Mouse (Mus musculus): ENCODE measurements around the gene Kcne1. TPM values are rescaled to one million over a fixed set of nuclear protein-coding genes. Genes with fewer than 3 reads are reported as not detected.

Gene Kcne1
- total RNA-seq, 1 experiment = not detected

GRCm38 (mm10) chr16:92369260-92369659 is 10.0 kb upstream of the Kcne1 start:
- TF ChIP-seq ZNF384 (IDR thresholded peaks at IDR 0.05; ENCODE audit: low read depth, low read length) = no peak
- TF ChIP-seq ZC3H11A (IDR thresholded peaks at IDR 0.05; ENCODE audit: borderline replicate concordance, low read depth, low read length) = no peak
- no peak for TF ChIP-seq CHD2 (IDR thresholded peaks at IDR 0.05; ENCODE audit: low read depth, low read length)
- no peak for TF ChIP-seq HCFC1 (IDR thresholded peaks at IDR 0.05; ENCODE audit: borderline replicate concordance, insufficient read depth, low read length)
- TF ChIP-seq MAFK (IDR thresholded peaks at IDR 0.05; ENCODE audit: insufficient read depth, low read depth, low read length) = no peak
- Histone ChIP-seq H3K36me3 (ENCODE audit: control insufficient read depth, insufficient read depth, low read length, poor library complexity, severe bottlenecking) (no peaks in the 10 kb centered on the region), H3K4me3 (ENCODE audit: insufficient read depth in 1 of 2, low read depth in 1 of 2, low read length in 2 of 2, poor library complexity in 1 of 2, severe bottlenecking in 1 of 2) (no peak overlapping the region), H3K9ac (ENCODE audit: insufficient read depth, low read depth, low read length, poor library complexity, severe bottlenecking) (no peak overlapping the region), H3K4me1 (ENCODE audit: control insufficient read depth in 2 of 2, insufficient read depth in 2 of 2, low read length in 2 of 2, poor library complexity in 1 of 2) (peaks cover 6% of the 10 kb centered on the region in 2 experiments; a peak in 3 of 4 replicates), H3K27ac (ENCODE audit: insufficient read depth, low read depth, low read length, poor library complexity, severe bottlenecking) (no peak overlapping the region), H3K9me3 (ENCODE audit: control insufficient read depth, insufficient read depth, low read depth, low read length) (no peaks in the 10 kb centered on the region)
- peak; percentile 52 for DNase-seq (ENCODE audit: low read depth, low spot score)
- in situ Hi-C loops (cut with MboI; ENCODE audit: low sequenced_read_pairs in 2 of 2, unreplicated experiment in 2 of 2) = no loop called here

GRCm38 (mm10) chr16:92365477-92365876 is 6.2 kb upstream of the Kcne1 start:
- Histone ChIP-seq H3K9me3 (ENCODE audit: control insufficient read depth, insufficient read depth, low read depth, low read length) (no peaks in the 10 kb centered on the region), H3K9ac (ENCODE audit: insufficient read depth, low read depth, low read length, poor library complexity, severe bottlenecking) (no peak overlapping the region), H3K4me1 (ENCODE audit: control insufficient read depth in 2 of 2, insufficient read depth in 2 of 2, low read length in 2 of 2, poor library complexity in 1 of 2) (peaks cover 0 to 3% of the 10 kb centered on the region in 2 experiments; a peak in 1 of 4 replicates), H3K27ac (ENCODE audit: insufficient read depth, low read depth, low read length, poor library complexity, severe bottlenecking) (no peak overlapping the region), H3K36me3 (ENCODE audit: control insufficient read depth, insufficient read depth, low read length, poor library complexity, severe bottlenecking) (no peaks in the 10 kb centered on the region), H3K4me3 (ENCODE audit: insufficient read depth in 1 of 2, low read depth in 1 of 2, low read length in 2 of 2, poor library complexity in 1 of 2, severe bottlenecking in 1 of 2) (no peak overlapping the region)
- in situ Hi-C loops (cut with MboI; ENCODE audit: low sequenced_read_pairs in 2 of 2, unreplicated experiment in 2 of 2) = no loop called here
- DNase-seq (ENCODE audit: low read depth, low spot score) = no peak
- no peak for TF ChIP-seq MAFK (IDR thresholded peaks at IDR 0.05; ENCODE audit: insufficient read depth, low read depth, low read length)
- TF ChIP-seq ZNF384 (IDR thresholded peaks at IDR 0.05; ENCODE audit: low read depth, low read length) = no peak
- no peak for TF ChIP-seq ZC3H11A (IDR thresholded peaks at IDR 0.05; ENCODE audit: borderline replicate concordance, low read depth, low read length)
- no peak for TF ChIP-seq CHD2 (IDR thresholded peaks at IDR 0.05; ENCODE audit: low read depth, low read length)
- TF ChIP-seq HCFC1 (IDR thresholded peaks at IDR 0.05; ENCODE audit: borderline replicate concordance, insufficient read depth, low read length) = no peak

- H3K4me3 ChIP-seq (ENCODE audit: insufficient read depth in 1 of 2, low read depth in 1 of 2, low read length in 2 of 2, poor library complexity in 1 of 2, severe bottlenecking in 1 of 2) = no peak overlapping the region
- no peak overlapping the region for H3K27ac ChIP-seq (ENCODE audit: insufficient read depth, low read depth, low read length, poor library complexity, severe bottlenecking)
- H3K9ac ChIP-seq (ENCODE audit: insufficient read depth, low read depth, low read length, poor library complexity, severe bottlenecking) = no peak overlapping the region
- no peak for DNase-seq (ENCODE audit: low read depth, low spot score)
- no peaks in the 10 kb centered on the region for H3K36me3 ChIP-seq (ENCODE audit: control insufficient read depth, insufficient read depth, low read length, poor library complexity, severe bottlenecking)
- 0 out of 4 replicates have a peak, but pooled peaks cover 2 to 4% of the 10 kb centered on the region in 2 experiments for H3K4me1 ChIP-seq (ENCODE audit: control insufficient read depth in 2 of 2, insufficient read depth in 2 of 2, low read length in 2 of 2, poor library complexity in 1 of 2)
- in situ Hi-C loops (cut with MboI; ENCODE audit: low sequenced_read_pairs in 2 of 2, unreplicated experiment in 2 of 2) = no loop called here
- TF ChIP-seq CHD2 (IDR thresholded peaks at IDR 0.05; ENCODE audit: low read depth, low read length) (no peak), HCFC1 (IDR thresholded peaks at IDR 0.05; ENCODE audit: borderline replicate concordance, insufficient read depth, low read length) (no peak), ZC3H11A (IDR thresholded peaks at IDR 0.05; ENCODE audit: borderline replicate concordance, low read depth, low read length) (no peak), ZNF384 (IDR thresholded peaks at IDR 0.05; ENCODE audit: low read depth, low read length) (no peak), MAFK (IDR thresholded peaks at IDR 0.05; ENCODE audit: insufficient read depth, low read depth, low read length) (no peak)
- H3K9me3 ChIP-seq (ENCODE audit: control insufficient read depth, insufficient read depth, low read depth, low read length) = no peaks in the 10 kb centered on the region
Measured at GRCm38 (mm10) chr16:92360711-92361110, 1.4 kb upstream of the Kcne1 start.

- Histone ChIP-seq H3K4me3 (ENCODE audit: insufficient read depth in 1 of 2, low read depth in 1 of 2, low read length in 2 of 2, poor library complexity in 1 of 2, severe bottlenecking in 1 of 2) (no peak overlapping the region; a peak in 1 of 4 replicates), H3K9me3 (ENCODE audit: control insufficient read depth, insufficient read depth, low read depth, low read length) (no peaks in the 10 kb centered on the region), H3K4me1 (ENCODE audit: control insufficient read depth in 2 of 2, insufficient read depth in 2 of 2, low read length in 2 of 2, poor library complexity in 1 of 2) (0 out of 4 replicates have a peak, but pooled peaks cover 2 to 4% of the 10 kb centered on the region in 2 experiments), H3K36me3 (ENCODE audit: control insufficient read depth, insufficient read depth, low read length, poor library complexity, severe bottlenecking) (no peaks in the 10 kb centered on the region), H3K9ac (ENCODE audit: insufficient read depth, low read depth, low read length, poor library complexity, severe bottlenecking) (no peak overlapping the region; the same call in 1 of the 2 replicates), H3K27ac (ENCODE audit: insufficient read depth, low read depth, low read length, poor library complexity, severe bottlenecking) (no peak overlapping the region)
- DNase-seq (ENCODE audit: low read depth, low spot score) = peak; percentile 34
- no peak for TF ChIP-seq CHD2 (IDR thresholded peaks at IDR 0.05; ENCODE audit: low read depth, low read length)
- no peak for TF ChIP-seq MAFK (IDR thresholded peaks at IDR 0.05; ENCODE audit: insufficient read depth, low read depth, low read length)
- no peak for TF ChIP-seq ZC3H11A (IDR thresholded peaks at IDR 0.05; ENCODE audit: borderline replicate concordance, low read depth, low read length)
- no peak for TF ChIP-seq ZNF384 (IDR thresholded peaks at IDR 0.05; ENCODE audit: low read depth, low read length)
- no peak for TF ChIP-seq HCFC1 (IDR thresholded peaks at IDR 0.05; ENCODE audit: borderline replicate concordance, insufficient read depth, low read length)
- in situ Hi-C loops (cut with MboI; ENCODE audit: low sequenced_read_pairs in 2 of 2, unreplicated experiment in 2 of 2) = no loop called here
Measured at GRCm38 (mm10) chr16:92358734-92359133, 534 bp downstream of the Kcne1 start.

Measured in ES-E14 (cell line).